ENCODE assay signal across 8 mouse cellular contexts in genomic region chr14:15438485-15439157, GRCm38 (mm10). TPM values are rescaled to one million over a fixed set of nuclear protein-coding genes. Genes with fewer than 3 reads are reported as not detected.
A peak's percentile ranks its signal among the peaks of the same experiment; 100 is the strongest.
DNase-seq lines count a peak whose midpoint lies in the region; ATAC-seq lines count a peak whose summit lies in the region.

TSS of gene Lrrc3b (minus strand) at chr14:15438987.

- H3K4me3 ChIP-seq in hindbrain, embryonic 12.5 days = peak within 1 kb of the TSS; percentile 49
- peak within 1 kb of the TSS; percentile 58 for H3K4me3 ChIP-seq in stomach, embryonic 15.5 days (replicated peaks)

- H3K36me3 ChIP-seq in hindbrain, embryonic 12.5 days = no peaks in the 10 kb centered on the region
- H3K36me3 ChIP-seq in stomach, embryonic 15.5 days = no peaks in the 10 kb centered on the region

- H3K4me2 ChIP-seq in hindbrain, embryonic 12.5 days (replicated peaks) = peak within 1 kb of the TSS; percentile 86
- H3K4me2 ChIP-seq in stomach, embryonic 15.5 days = peak within 1 kb of the TSS; percentile 97

- no peak within 1 kb of the TSS for H3K27ac ChIP-seq in hindbrain, embryonic 12.5 days
- 0 out of 2 replicates have a peak within 1 kb of the TSS, but pooled peaks have one; percentile 44 for H3K27ac ChIP-seq in stomach, embryonic 15.5 days

- H3K27me3 ChIP-seq in hindbrain, embryonic 12.5 days = peaks cover 37% of the 10 kb centered on the region
- H3K27me3 ChIP-seq in stomach, embryonic 15.5 days (replicated peaks) = no peaks in the 10 kb centered on the region

- peaks cover 8% of the 10 kb centered on the region for H3K4me1 ChIP-seq in hindbrain, embryonic 12.5 days
- H3K4me1 ChIP-seq in stomach, embryonic 15.5 days = no peaks in the 10 kb centered on the region

- peak within 1 kb of the TSS; percentile 55 for H3K9ac ChIP-seq in hindbrain, embryonic 12.5 days
- peak within 1 kb of the TSS; percentile 60 for H3K9ac ChIP-seq in stomach, embryonic 15.5 days

- no peaks in the 10 kb centered on the region for H3K9me3 ChIP-seq in hindbrain, embryonic 12.5 days (replicated peaks)
- H3K9me3 ChIP-seq in stomach, embryonic 15.5 days = no peaks in the 10 kb centered on the region

- peak; percentile 83 for ATAC-seq in frontal cortex, adult (ENCODE audit: low TSS enrichment)
- ATAC-seq in hindbrain, embryonic 12.5 days (ENCODE audit: low FRiP score) = peak; percentile 86
- ATAC-seq in stomach, embryonic 15.5 days (ENCODE audit: insufficient read depth, low FRiP score, low read depth) = peak; percentile 61; the same call in 1 of the 2 replicates

- DNase-seq in adrenal gland, adult 2 months = peak; percentile 72
- peak; percentile 83 for DNase-seq in cerebellum, adult 8-10 months
- peak; percentile 39 to 47 for DNase-seq in layer of hippocampus, postnatal 25 days (ENCODE audit: extremely low spot score in 1 of 2, low spot score in 1 of 2)
- DNase-seq in lung, postnatal 4 days = peak; percentile 10 to 30
- no peak for DNase-seq in adipocyte (ENCODE audit: low spot score)

- under 1% methylated on average over 51 of the region's 51 CpGs for WGBS in hindbrain, embryonic 12.5 days
- WGBS in stomach, embryonic 15.5 days = under 1% methylated on average over 51 of the region's 51 CpGs

RNA-seq across cellular contexts. Expression of gene Lrrc3b, which starts in this region (rescaled TPM):
- 1 to 10 TPM; 4.6 to 6.0 TPM for total RNA-seq in adrenal gland, adult 2 months (2021)
- polyA plus RNA-seq in adrenal gland, adult 2 months (2012; rRNA removed) = 8.3 and 12.0 TPM in 2 replicates
- polyA plus RNA-seq in hindbrain, embryonic 12.5 days (2016; fragmentation: Nextera tagmentation; extraction: Ambion mirVana) = 1.4 and 2.5 TPM in 2 replicates
- 1 to 10 TPM; 7.5 to 8.7 TPM for total RNA-seq in layer of hippocampus, postnatal 25 days (2021)
- polyA plus RNA-seq in stomach, embryonic 15.5 days (2015; fragmentation: Nextera tagmentation; extraction: Ambion mirVana) = 4.5 and 4.6 TPM in 2 replicates
